In genomic region chr16:37893381-37893780, GRCm38 (mm10) we compare ENCODE assay signal across 19 mouse cellular contexts. TPM values are rescaled to one million over a fixed set of nuclear protein-coding genes. Genes with fewer than 3 reads are reported as not detected.
DNase-seq lines count a peak whose midpoint lies in the region; ATAC-seq and TF ChIP-seq lines count a peak whose summit lies in the region.
"Had no signal": no experiment of that assay in that cellular context is flagged by ENCODE, and none has a peak within 500 bp of the region (broad histone marks: within the 10 kb centered on the region; RNA-seq: fewer than 3 reads in every experiment).

No protein-coding gene starts in this region.

- no peak for ATAC-seq in forebrain, postnatal 0 days
- no peak for ATAC-seq in hindbrain, embryonic 11.5 days (ENCODE audit: low FRiP score)
- ATAC-seq in neural tube, embryonic 13.5 days (ENCODE audit: low read depth), result no peak
- ATAC-seq: Patski had no signal

- DNase-seq in forebrain, embryonic 10.5 days (ENCODE audit: extremely low spot score, low spot score), result no peak
- DNase-seq in forebrain, postnatal 0 days, result no peak
- no peak for DNase-seq in hindbrain, embryonic 10.5 days (ENCODE audit: low spot score)
- no peak for DNase-seq in hindbrain, embryonic 11.5 days (ENCODE audit: low spot score)
- no peak for DNase-seq in neural tube, embryonic 10.5 days (ENCODE audit: extremely low spot score, low spot score)
- no peak for DNase-seq in thymus, adult 18-20 months
- DNase-seq in left cerebral cortex, postnatal 10 days (ENCODE audit: extremely low spot score in 1 of 2, low spot score in 2 of 2), result no peak
- DNase-seq: cerebellum, adult 18-20 months; kidney, adult 18-20 months; kidney, postnatal 4 days; right cerebral cortex, postnatal 25 days; thymus, postnatal 4 days had no signal

- peak overlapping the region; percentile 31; the same call in 1 of the 2 replicates for H3K27ac ChIP-seq in forebrain, embryonic 10.5 days
- H3K27ac ChIP-seq in forebrain, postnatal 0 days (ENCODE audit: low read depth, low read length), result no peak overlapping the region
- H3K27ac ChIP-seq in hindbrain, embryonic 10.5 days, result 0 out of 2 replicates have a peak overlapping the region, but pooled peaks have one; percentile 62
- no peak overlapping the region for H3K27ac ChIP-seq in hindbrain, embryonic 11.5 days (ENCODE audit: low read depth, low read length)
- peak overlapping the region; percentile 28; the same call in 1 of the 2 replicates for H3K27ac ChIP-seq in neural tube, embryonic 13.5 days (replicated peaks)
- H3K27ac ChIP-seq: embryonic facial prominence, embryonic 15.5 days; lung, embryonic 15.5 days had no signal

- intact Hi-C loops in left cerebral cortex, postnatal 10 days (cut with DNase I), result no loop called here

- H3K4me1 ChIP-seq in forebrain, embryonic 10.5 days, result peaks cover 17% of the 10 kb centered on the region
- no peaks in the 10 kb centered on the region for H3K4me1 ChIP-seq in forebrain, postnatal 0 days (ENCODE audit: insufficient read depth)
- H3K4me1 ChIP-seq in hindbrain, embryonic 10.5 days (replicated peaks), result peaks cover 14% of the 10 kb centered on the region
- H3K4me1 ChIP-seq in hindbrain, embryonic 11.5 days (replicated peaks; ENCODE audit: control insufficient read depth, insufficient read depth, low read length), result no peaks in the 10 kb centered on the region; the same call in 1 of the 2 replicates
- peaks cover 15% of the 10 kb centered on the region for H3K4me1 ChIP-seq in neural tube, embryonic 13.5 days (replicated peaks)

- H3K9me3 ChIP-seq in forebrain, embryonic 10.5 days, result no peaks in the 10 kb centered on the region
- no peaks in the 10 kb centered on the region for H3K9me3 ChIP-seq in forebrain, postnatal 0 days (ENCODE audit: low read length)
- H3K9me3 ChIP-seq in hindbrain, embryonic 10.5 days, result no peaks in the 10 kb centered on the region
- H3K9me3 ChIP-seq in hindbrain, embryonic 11.5 days (ENCODE audit: control insufficient read depth, low read length), result no peaks in the 10 kb centered on the region
- no peaks in the 10 kb centered on the region for H3K9me3 ChIP-seq in neural tube, embryonic 13.5 days
- H3K9me3 ChIP-seq: embryonic facial prominence, embryonic 15.5 days; lung, embryonic 15.5 days had no signal

- peaks cover 3% of the 10 kb centered on the region; the same call in 1 of the 2 replicates for H3K36me3 ChIP-seq in forebrain, embryonic 10.5 days (replicated peaks)
- H3K36me3 ChIP-seq in forebrain, postnatal 0 days (ENCODE audit: insufficient read depth), result no peaks in the 10 kb centered on the region
- H3K36me3 ChIP-seq in hindbrain, embryonic 10.5 days, result peaks cover 5% of the 10 kb centered on the region; the same call in 1 of the 2 replicates
- no peaks in the 10 kb centered on the region for H3K36me3 ChIP-seq in hindbrain, embryonic 11.5 days (ENCODE audit: control insufficient read depth, insufficient read depth, low read length)
- peaks cover 8% of the 10 kb centered on the region; the same call in 1 of the 2 replicates for H3K36me3 ChIP-seq in neural tube, embryonic 13.5 days

- H3K4me2 ChIP-seq in forebrain, postnatal 0 days (ENCODE audit: low read depth), result no peak overlapping the region
- H3K4me2 ChIP-seq in hindbrain, embryonic 11.5 days (replicated peaks; ENCODE audit: low read depth, low read length), result no peak overlapping the region
- H3K4me2 ChIP-seq in neural tube, embryonic 13.5 days, result no peak overlapping the region
- H3K4me2 ChIP-seq: embryonic facial prominence, embryonic 15.5 days; lung, embryonic 15.5 days had no signal

- H3K27me3 ChIP-seq in forebrain, embryonic 10.5 days (ENCODE audit: poor library complexity, severe bottlenecking), result no peaks in the 10 kb centered on the region
- no peaks in the 10 kb centered on the region for H3K27me3 ChIP-seq in forebrain, postnatal 0 days (ENCODE audit: insufficient read depth, low read length)
- H3K27me3 ChIP-seq in hindbrain, embryonic 10.5 days (ENCODE audit: insufficient read depth, poor library complexity, severe bottlenecking), result no peaks in the 10 kb centered on the region
- no peaks in the 10 kb centered on the region for H3K27me3 ChIP-seq in hindbrain, embryonic 11.5 days (ENCODE audit: control insufficient read depth, insufficient read depth, low read length)
- H3K27me3 ChIP-seq in neural tube, embryonic 13.5 days, result no peaks in the 10 kb centered on the region
- H3K27me3 ChIP-seq: embryonic facial prominence, embryonic 15.5 days; lung, embryonic 15.5 days; Patski had no signal

- 71% methylated on average over 6 of the region's 6 CpGs for WGBS in forebrain, embryonic 10.5 days
- WGBS in forebrain, postnatal 0 days, result 51% methylated on average over 6 of the region's 6 CpGs
- 77% methylated on average over 6 of the region's 6 CpGs for WGBS in hindbrain, embryonic 10.5 days
- WGBS in hindbrain, embryonic 11.5 days, result 79% methylated on average over 6 of the region's 6 CpGs
- WGBS in neural tube, embryonic 13.5 days, result 75% methylated on average over 6 of the region's 6 CpGs

- no peak overlapping the region for H3K4me3 ChIP-seq in forebrain, embryonic 10.5 days
- H3K4me3 ChIP-seq in forebrain, postnatal 0 days (ENCODE audit: low read depth, low read length), result no peak overlapping the region
- no peak overlapping the region for H3K4me3 ChIP-seq in hindbrain, embryonic 10.5 days
- no peak overlapping the region for H3K4me3 ChIP-seq in hindbrain, embryonic 11.5 days (ENCODE audit: low read depth, low read length)
- no peak overlapping the region for H3K4me3 ChIP-seq in neural tube, embryonic 13.5 days
- H3K4me3 ChIP-seq: embryonic facial prominence, embryonic 15.5 days; lung, embryonic 15.5 days had no signal

- no peak for TF ChIP-seq CTCF in forebrain, postnatal 0 days (IDR thresholded peaks at IDR 0.05; ENCODE audit: low read depth)

- H3K9ac ChIP-seq in forebrain, postnatal 0 days, result no peak overlapping the region
- no peak overlapping the region for H3K9ac ChIP-seq in hindbrain, embryonic 11.5 days (ENCODE audit: low read depth, low read length)
- H3K9ac ChIP-seq in neural tube, embryonic 13.5 days, result no peak overlapping the region
- H3K9ac ChIP-seq: embryonic facial prominence, embryonic 15.5 days; lung, embryonic 15.5 days had no signal

RNA-seq across cellular contexts. Expression of gene Gpr156, which starts 22.9 kb away (rescaled TPM):
- polyA plus RNA-seq in forebrain, embryonic 10.5 days (2016; fragmentation: Nextera tagmentation; extraction: Ambion mirVana), result 1.3 and 1.6 TPM in 2 replicates
- 2.8 and 3.3 TPM in 2 replicates for total RNA-seq in forebrain, postnatal 0 days (2014; rRNA removed)
- 1.5 and 2.3 TPM in 2 replicates for polyA plus RNA-seq in forebrain, postnatal 0 days (2015; fragmentation: Nextera tagmentation; extraction: Ambion mirVana)
- 2.1 and 4.5 TPM in 2 replicates for polyA plus RNA-seq in hindbrain, embryonic 10.5 days (2016; fragmentation: Nextera tagmentation; extraction: Ambion mirVana)
- polyA plus RNA-seq in hindbrain, embryonic 11.5 days (2014; fragmentation: Nextera tagmentation; extraction: Ambion mirVana), result 4.0 and 4.8 TPM in 2 replicates
- polyA plus RNA-seq in neural tube, embryonic 13.5 days (2015; fragmentation: Nextera tagmentation; extraction: Ambion mirVana), result 6.1 and 6.9 TPM in 2 replicates
- total RNA-seq in left cerebral cortex, postnatal 10 days (2021), result 1 to 10 TPM; 1.3 to 1.4 TPM
- total RNA-seq: granulocyte monocyte progenitor cell, adult 5-6 weeks; liver, adult 2 months; megakaryocyte, adult 5-6 weeks had no signal
- polyA plus RNA-seq: liver, adult 2 months had no signal

RNA-seq across cellular contexts. Expression of gene Lrrc58, which starts 25.2 kb away (rescaled TPM):
- 55.3 and 57.7 TPM in 2 replicates for polyA plus RNA-seq in forebrain, embryonic 10.5 days (2016; fragmentation: Nextera tagmentation; extraction: Ambion mirVana)
- total RNA-seq in forebrain, postnatal 0 days (2014; rRNA removed), result 66.5 and 97.5 TPM in 2 replicates
- 28.3 and 43.7 TPM in 2 replicates for polyA plus RNA-seq in forebrain, postnatal 0 days (2015; fragmentation: Nextera tagmentation; extraction: Ambion mirVana)
- polyA plus RNA-seq in hindbrain, embryonic 10.5 days (2016; fragmentation: Nextera tagmentation; extraction: Ambion mirVana), result 44.7 and 54.0 TPM in 2 replicates
- 55.8 and 63.8 TPM in 2 replicates for polyA plus RNA-seq in hindbrain, embryonic 11.5 days (2014; fragmentation: Nextera tagmentation; extraction: Ambion mirVana)
- 54.9 and 59.0 TPM in 2 replicates for polyA plus RNA-seq in neural tube, embryonic 13.5 days (2015; fragmentation: Nextera tagmentation; extraction: Ambion mirVana)
- 100 to 1,000 TPM; 101 to 114 TPM for total RNA-seq in left cerebral cortex, postnatal 10 days (2021)

RNA-seq across cellular contexts. Expression of gene Gm36028, which starts 32.4 kb away (rescaled TPM):
- 0.33 and 0.42 TPM in 2 replicates for polyA plus RNA-seq in forebrain, embryonic 10.5 days (2016; fragmentation: Nextera tagmentation; extraction: Ambion mirVana)
- total RNA-seq in forebrain, postnatal 0 days (2014; rRNA removed), result not detected in 2 replicates
- polyA plus RNA-seq in forebrain, postnatal 0 days (2015; fragmentation: Nextera tagmentation; extraction: Ambion mirVana), result 0.21 and 0.28 TPM in 2 replicates
- 0.24 and 0.58 TPM in 2 replicates for polyA plus RNA-seq in hindbrain, embryonic 10.5 days (2016; fragmentation: Nextera tagmentation; extraction: Ambion mirVana)
- polyA plus RNA-seq in hindbrain, embryonic 11.5 days (2014; fragmentation: Nextera tagmentation; extraction: Ambion mirVana), result 0.26 TPM in 1 of 2 replicates, not detected in the other
- 0.24 TPM in 1 of 2 replicates, not detected in the other for polyA plus RNA-seq in neural tube, embryonic 13.5 days (2015; fragmentation: Nextera tagmentation; extraction: Ambion mirVana)
- under 1 TPM in 1 of 2 experiments, not detected in 1; 0.32 TPM for total RNA-seq in left cerebral cortex, postnatal 10 days (2021)
- total RNA-seq: granulocyte monocyte progenitor cell, adult 5-6 weeks; megakaryocyte, adult 5-6 weeks had no signal

Comparison
In these comparisons a context has a peak if more than half of its experiments do, and no peak if none do; other contexts are left out.
1. H3K27ac ChIP-seq: peak in forebrain, embryonic 10.5 days (single experiment), hindbrain, embryonic 10.5 days (single experiment) and neural tube, embryonic 13.5 days (single experiment); none in forebrain, postnatal 0 days (single experiment) and hindbrain, embryonic 11.5 days (single experiment).